Mouse (Mus musculus) embryonic fibroblast, embryonic 13.5 days (primary cell): Measurements from ENCODE around the gene Ryk. TPM values are rescaled to one million over a fixed set of nuclear protein-coding genes. Genes with fewer than 3 reads are reported as not detected.
"Not testable (repeated sequence)": the region's sequence is repeated elsewhere in the genome, so short reads cannot be mapped to it uniquely, and the experiment has no call there.

ENCODE experiments used
- H3K27ac ChIP-seq: 2 replicates; pipeline ENCODE4 v1.5.1; 2012; ENCODE audit warnings: low read length, control low read depth, inconsistent platforms; ENCODE audit not compliant: insufficient read depth
- H3K4me1 ChIP-seq: 2 replicates; pipeline ENCODE4 v1.6.1; 2011; ENCODE audit warnings: low read length; ENCODE audit not compliant: control insufficient read depth, insufficient read depth
- H3K4me3 ChIP-seq: 2 replicates; pipeline ENCODE4 v1.5.1; 2011; ENCODE audit warnings: mild to moderate bottlenecking, control low read depth, low read length; ENCODE audit not compliant: insufficient read depth
- CTCF ChIP-seq: IDR thresholded peaks from 2 replicates; pipeline ENCODE4 v1.5.1; 2011; ENCODE audit warnings: mild to moderate bottlenecking, control low read depth, low read length, moderate library complexity, borderline replicate concordance; ENCODE audit not compliant: insufficient read depth
- POLR2A ChIP-seq: IDR thresholded peaks from 2 replicates; pipeline ENCODE4 v1.6.1; 2011; ENCODE audit warnings: low read depth, mild to moderate bottlenecking, control low read depth, low read length, moderate library complexity
- polyA plus RNA-seq: library from polyadenylated mRNA; stranded (reverse); fragments of >200 nt; gene quantifications from 2 replicates; pipeline ENCODE4 v1.2.4, GENCODE M21; 2011; ENCODE audit warnings: low read depth; ENCODE audit not compliant: missing spikeins, insufficient read length

Ryk gene
- polyA plus RNA-seq, 1 experiment, result 217 TPM

- Histone ChIP-seq H3K4me1 (no peaks in the 10 kb centered on the region), H3K4me3 (no peak overlapping the region), H3K27ac (no peak overlapping the region)
- no peak for TF ChIP-seq POLR2A
- no peak for TF ChIP-seq CTCF
These were observed 58.0 kb downstream of the Ryk start for GRCm38 (mm10) chr9:102892480-102893355.

- no peak overlapping the region for H3K27ac ChIP-seq
- H3K4me1 ChIP-seq, result no peaks in the 10 kb centered on the region
- TF ChIP-seq POLR2A, result no peak
- no peak for TF ChIP-seq CTCF
- no peak overlapping the region for H3K4me3 ChIP-seq
These were observed 58.7 kb downstream of the Ryk start for GRCm38 (mm10) chr9:102893356-102893870.

- Histone ChIP-seq H3K4me1 (no peaks in the 10 kb centered on the region), H3K4me3 (no peak overlapping the region), H3K27ac (no peak overlapping the region)
- TF ChIP-seq CTCF (no peak), POLR2A (no peak)
These were observed 65.2 kb downstream of the Ryk start for GRCm38 (mm10) chr9:102899916-102900315.

GRCm38 (mm10) chr9:102902308-102902707 lies 67.6 kb downstream of the Ryk start:
- no peaks in the 10 kb centered on the region for H3K4me1 ChIP-seq
- no peak overlapping the region for H3K27ac ChIP-seq
- TF ChIP-seq POLR2A, result no peak
- TF ChIP-seq CTCF, result no peak
- no peak overlapping the region for H3K4me3 ChIP-seq

- Histone ChIP-seq H3K27ac (no peak overlapping the region), H3K4me3 (no peak overlapping the region), H3K4me1 (no peaks in the 10 kb centered on the region)
- TF ChIP-seq CTCF (no peak), POLR2A (no peak)
These were observed 70.2 kb downstream of the Ryk start for GRCm38 (mm10) chr9:102904952-102905351.

- TF ChIP-seq POLR2A (no peak), CTCF (no peak)
- H3K27ac ChIP-seq, result no peak overlapping the region
- no peaks in the 10 kb centered on the region for H3K4me1 ChIP-seq
- H3K4me3 ChIP-seq, result no peak overlapping the region
These were observed 72.1 kb downstream of the Ryk start for GRCm38 (mm10) chr9:102906781-102907180.

GRCm38 (mm10) chr9:102907521-102908246 lies 73.0 kb downstream of the Ryk start:
- TF ChIP-seq POLR2A, result no peak
- TF ChIP-seq CTCF, result no peak
- no peak overlapping the region for H3K27ac ChIP-seq
- no peaks in the 10 kb centered on the region for H3K4me1 ChIP-seq
- no peak overlapping the region for H3K4me3 ChIP-seq

GRCm38 (mm10) chr9:102911526-102911925 lies 76.8 kb downstream of the Ryk start:
- Histone ChIP-seq H3K4me3 (no peak overlapping the region), H3K4me1 (no peaks in the 10 kb centered on the region; the same call in 1 of the 2 replicates), H3K27ac (no peak overlapping the region)
- TF ChIP-seq CTCF (no peak), POLR2A (no peak)

- H3K27ac ChIP-seq, result no peak overlapping the region
- TF ChIP-seq CTCF, result no peak
- H3K4me1 ChIP-seq, result no peaks in the 10 kb centered on the region; the same call in 1 of the 2 replicates
- H3K4me3 ChIP-seq, result no peak overlapping the region
These were observed 77.9 kb downstream of the Ryk start for GRCm38 (mm10) chr9:102912516-102913035.

- H3K4me1 ChIP-seq, H3K4me3 ChIP-seq, H3K27ac ChIP-seq: not testable (repeated sequence)
These were observed 78.9 kb downstream of the Ryk start for GRCm38 (mm10) chr9:102913597-102913996.
